Mouse (Mus musculus) kidney, adult 18-20 months (tissue): Measurements from ENCODE around the gene Gm42906.
A peak's percentile ranks its signal among the peaks of the same experiment; 100 is the strongest.

Experiments
- DNase-seq: peaks from one replicate; pipeline ENCODE4 v3.0.0; 2021

Gm42906 gene

DNA sequence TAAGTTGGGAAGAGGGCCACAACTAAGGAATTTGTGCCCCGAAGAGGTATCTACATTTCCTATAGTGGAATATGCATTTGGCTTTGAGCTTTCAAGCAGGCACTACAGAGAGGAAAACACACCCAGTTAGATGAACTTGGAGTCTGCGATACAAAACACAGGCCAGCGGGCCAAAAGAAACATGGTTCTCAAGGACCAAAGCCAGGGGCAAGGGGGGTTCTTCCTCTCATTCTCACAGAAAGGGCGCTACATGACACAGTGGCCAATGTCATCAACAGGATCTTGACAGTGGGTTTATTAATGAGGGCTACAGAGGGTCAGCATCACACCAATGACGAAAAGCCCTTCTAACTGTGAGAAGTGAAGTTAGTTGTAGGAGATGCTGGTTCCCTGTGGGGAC is 370.2 kb downstream of the Gm42906 start:
- DNase-seq = no peak

GRCm38 (mm10) chr5:151056920-151057294 is 371.1 kb downstream of the Gm42906 start:
- DNase-seq = no peak

GRCm38 (mm10) chr5:151056255-151056919 is 371.6 kb downstream of the Gm42906 start:
- DNase-seq = no peak

DNA sequence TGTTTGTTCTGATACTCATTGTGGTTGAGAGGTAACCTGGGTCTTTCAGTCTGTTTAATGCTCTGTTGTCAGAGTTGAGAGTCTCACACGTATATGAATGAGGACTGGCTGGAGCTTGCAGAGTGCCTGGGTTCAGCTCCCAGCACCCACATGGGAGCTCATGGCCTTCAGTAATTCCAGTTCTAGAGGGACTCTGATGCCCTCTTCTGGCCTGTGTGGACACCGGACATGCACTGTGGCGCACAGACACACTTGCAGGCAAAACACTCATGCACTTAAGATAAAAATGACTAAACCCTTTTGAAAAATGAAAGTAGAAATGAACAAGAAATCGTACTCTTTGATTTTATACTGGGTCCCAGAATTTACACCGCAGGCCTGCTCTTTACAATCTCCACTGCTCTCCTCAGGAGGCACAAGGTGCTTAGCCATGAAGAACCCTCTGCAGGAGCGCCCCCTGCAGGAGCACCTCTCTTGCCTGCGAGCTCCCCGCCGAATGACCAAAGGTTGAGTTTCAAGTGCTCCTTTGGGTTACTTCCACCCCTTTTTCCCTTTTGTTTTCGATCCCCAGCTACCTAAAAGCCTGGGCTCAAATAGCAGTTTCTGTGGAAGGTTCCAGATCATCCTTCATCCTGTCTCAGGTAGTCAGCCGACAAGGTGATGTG is 372.4 kb downstream of the Gm42906 start:
- DNase-seq = no peak

DNA sequence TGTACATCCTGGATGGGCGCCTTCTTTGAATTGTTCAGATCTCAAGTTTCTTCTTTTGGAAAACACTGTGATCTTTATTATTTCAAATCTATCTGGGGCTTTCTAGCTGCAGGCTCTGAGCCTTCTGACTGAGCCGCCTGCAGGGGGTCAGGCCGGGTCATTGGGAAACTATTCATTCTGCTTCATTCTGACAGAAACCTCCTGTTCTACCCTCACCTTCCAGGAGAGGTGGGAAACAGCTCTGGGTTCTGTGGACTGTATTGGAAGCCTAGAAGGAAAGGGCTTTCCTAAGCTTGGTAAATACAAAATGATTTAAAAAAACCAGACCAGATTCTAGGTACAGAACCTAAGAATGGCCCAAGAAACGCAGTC is 373.2 kb downstream of the Gm42906 start:
- DNase-seq = no peak

- DNase-seq = no peak
Measured at GRCm38 (mm10) chr5:151054100-151054742, 373.7 kb downstream of the Gm42906 start.

DNA sequence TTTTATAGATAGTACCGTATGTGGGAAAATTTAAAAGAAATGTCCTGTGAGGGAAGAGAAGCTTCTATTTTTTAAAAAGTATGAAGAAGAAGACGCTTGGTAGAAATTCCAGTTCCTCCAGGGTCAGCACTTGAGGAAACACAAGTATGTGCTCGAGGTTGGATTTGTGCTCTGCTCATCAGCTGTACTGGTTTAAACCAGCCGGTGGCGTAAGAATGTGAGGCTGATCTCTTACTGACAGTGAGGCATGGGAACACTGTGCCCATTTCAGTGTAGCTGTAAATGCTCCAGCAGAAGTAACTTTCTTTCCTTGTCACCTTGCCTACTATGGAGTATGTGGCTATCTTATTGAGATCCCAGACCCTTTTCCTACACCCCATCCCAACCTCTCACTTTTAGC is 374.8 kb downstream of the Gm42906 start:
- DNase-seq = no peak

DNA sequence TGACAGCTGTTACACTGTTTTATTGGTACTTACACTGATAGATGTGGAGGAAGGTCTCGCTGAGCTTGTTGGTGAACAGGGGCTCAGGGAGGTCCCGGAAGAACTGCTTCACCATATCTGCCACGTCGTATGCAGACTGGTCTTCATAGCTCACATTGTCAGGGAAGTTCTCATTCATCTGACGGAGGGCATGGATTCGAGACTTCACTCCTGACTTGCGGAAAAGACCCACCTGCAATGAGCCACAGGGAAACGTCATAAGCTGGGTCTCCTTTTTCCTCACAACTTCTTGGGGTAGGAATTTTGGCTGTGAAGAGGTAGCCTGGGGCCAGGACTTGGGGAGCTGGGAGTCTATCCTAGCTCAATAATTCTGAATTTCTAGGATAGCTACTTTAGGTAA is 375.6 kb downstream of the Gm42906 start:
- no peak for DNase-seq

GRCm38 (mm10) chr5:151047488-151047887 is 380.5 kb downstream of the Gm42906 start:
- DNase-seq = no peak

DNA sequence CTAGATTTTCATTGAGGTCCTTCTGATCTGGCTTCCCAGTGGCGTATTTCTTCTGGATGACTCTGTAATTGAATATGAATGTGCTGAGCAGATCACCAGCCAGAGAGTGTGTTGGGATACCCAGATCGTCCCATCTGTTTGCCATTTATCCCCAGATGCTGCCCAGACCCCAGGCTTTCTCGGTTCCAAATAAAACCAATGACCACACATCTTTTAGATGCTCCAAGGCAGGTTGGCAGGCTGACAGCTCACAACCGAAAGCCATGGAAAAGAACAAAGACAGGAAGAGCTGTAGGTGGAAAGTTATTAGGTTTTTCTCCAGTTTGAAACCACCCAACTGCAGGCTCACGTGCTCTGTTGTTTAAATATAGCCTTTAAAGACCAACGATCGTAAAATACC is 381.0 kb downstream of the Gm42906 start:
- DNase-seq = no peak

DNA sequence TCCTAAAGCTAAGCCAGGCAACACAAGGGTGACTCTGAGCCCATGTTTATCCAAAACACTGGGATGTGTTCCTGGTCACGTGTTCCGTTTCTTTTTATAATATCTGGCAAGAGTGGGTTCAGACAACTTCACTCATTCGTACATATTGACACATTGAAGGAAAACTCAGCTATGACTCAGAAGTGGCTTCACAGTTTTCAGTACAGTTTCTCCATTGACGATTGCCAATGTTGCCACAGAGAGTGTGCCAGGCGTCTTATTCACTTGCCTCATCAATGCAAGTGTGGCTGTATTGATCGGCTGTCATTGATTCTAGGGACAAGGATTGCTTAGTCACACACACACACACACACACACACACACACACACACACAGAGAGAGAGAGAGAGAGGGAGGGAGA is 381.8 kb downstream of the Gm42906 start:
- DNase-seq = no peak

DNA sequence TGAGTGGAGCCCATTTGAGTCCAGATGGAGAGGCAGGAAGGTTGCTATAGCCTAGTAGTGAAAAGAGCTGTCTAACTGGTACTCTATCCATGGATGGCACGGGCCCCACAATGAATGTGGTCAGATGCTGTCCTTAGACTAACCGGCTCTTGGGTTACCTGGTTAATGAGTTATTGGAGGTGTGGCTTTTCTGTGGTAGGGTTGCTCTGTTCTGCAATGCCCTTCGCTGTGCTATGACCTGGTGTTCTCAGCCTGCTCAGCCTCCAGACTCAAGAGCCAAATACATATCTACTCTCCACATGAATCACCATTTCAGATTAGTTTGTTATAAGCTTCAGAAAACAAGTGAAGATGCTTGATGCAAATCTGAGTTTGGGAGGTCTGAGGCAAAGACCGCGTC is 385.1 kb downstream of the Gm42906 start:
- peak; percentile 47 for DNase-seq

DNA sequence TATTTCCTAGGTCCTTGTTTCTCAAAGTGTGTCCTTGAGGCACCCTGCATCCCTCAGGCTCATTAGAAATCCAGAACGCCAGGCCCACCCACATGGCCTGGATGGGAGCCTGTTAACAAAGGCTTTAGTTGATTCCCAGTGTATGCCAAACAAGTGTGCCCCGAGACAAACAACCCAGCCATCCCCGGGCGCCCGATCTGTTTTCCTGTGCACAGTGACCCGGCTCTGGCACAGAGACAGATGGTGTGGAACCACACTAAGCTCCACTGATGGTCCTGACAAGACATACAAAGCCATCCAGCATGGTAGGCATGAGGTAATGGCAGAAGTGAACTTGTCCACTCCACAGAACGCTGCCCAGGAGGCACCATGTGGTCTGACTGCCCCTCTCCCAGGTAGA is 390.1 kb downstream of the Gm42906 start:
- no peak for DNase-seq

- DNase-seq = no peak
Measured at GRCm38 (mm10) chr5:151034715-151035512, 393.0 kb downstream of the Gm42906 start.

GRCm38 (mm10) chr5:151028906-151029305 is 399.1 kb downstream of the Gm42906 start:
- no peak for DNase-seq

DNA sequence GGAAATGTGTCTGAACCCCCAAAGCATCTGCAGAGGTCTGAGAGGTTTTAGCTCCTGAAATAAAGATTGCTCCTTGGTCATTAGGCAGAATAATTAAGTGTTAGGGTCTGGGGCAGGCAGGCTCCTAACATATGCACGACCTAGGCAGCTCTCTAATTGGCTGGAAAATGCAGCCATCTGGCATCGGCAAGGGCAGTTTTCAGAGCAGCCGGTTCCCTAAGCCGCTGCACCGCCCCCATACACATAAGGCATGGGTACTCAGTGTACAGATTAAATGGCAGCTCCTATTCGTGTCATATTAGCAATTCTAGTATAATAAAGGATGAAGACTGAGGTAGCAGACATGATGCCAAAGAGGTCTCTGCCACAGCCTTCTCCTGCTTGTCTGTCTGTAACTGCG is 400.8 kb downstream of the Gm42906 start:
- no peak for DNase-seq

DNA sequence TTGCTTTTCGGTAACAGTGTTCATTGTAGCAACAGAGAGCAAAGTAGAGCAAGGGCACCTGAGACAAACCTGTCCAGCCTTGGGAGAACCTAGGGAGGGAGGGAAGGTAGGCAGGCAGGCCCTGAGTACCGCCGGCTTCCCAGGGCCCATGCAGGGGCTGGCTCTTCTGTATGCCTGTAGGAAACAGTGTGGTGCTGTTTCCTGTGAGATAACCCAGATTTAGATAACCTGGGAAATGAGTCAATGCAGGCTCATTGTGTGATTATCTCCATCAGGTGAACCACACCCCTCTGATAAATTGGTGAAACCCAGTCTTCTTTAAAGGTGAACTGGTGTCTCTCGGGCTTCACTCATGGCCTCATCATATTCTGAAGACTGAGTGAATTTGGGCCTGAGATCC is 401.9 kb downstream of the Gm42906 start:
- no peak for DNase-seq

DNA sequence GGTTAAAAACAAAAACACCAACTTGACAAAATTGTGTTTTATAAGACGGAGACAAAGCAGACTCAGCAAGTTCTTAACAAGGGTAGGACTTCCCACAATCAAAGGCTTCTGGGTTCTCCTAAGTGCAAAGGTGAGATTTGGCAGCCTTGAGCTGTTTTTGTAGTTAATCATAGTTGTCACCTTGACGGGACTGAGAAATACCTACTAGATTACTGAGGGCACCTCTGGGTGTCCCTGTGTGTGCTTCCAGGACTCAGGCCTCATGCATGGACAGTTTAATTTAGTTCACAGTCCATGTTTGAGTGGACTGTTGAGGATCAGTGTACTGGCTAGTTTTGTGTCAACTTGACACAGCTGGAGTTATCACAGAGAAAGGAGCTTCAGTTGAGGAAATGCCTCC is 403.5 kb downstream of the Gm42906 start:
- DNase-seq = no peak

- no peak for DNase-seq
Measured at GRCm38 (mm10) chr5:151023461-151023860, 404.5 kb downstream of the Gm42906 start.

GRCm38 (mm10) chr5:151022939-151023338 is 405.0 kb downstream of the Gm42906 start:
- no peak for DNase-seq

GRCm38 (mm10) chr5:151022026-151022425 is 405.9 kb downstream of the Gm42906 start:
- no peak for DNase-seq

GRCm38 (mm10) chr5:151020831-151021230 is 407.1 kb downstream of the Gm42906 start:
- DNase-seq = no peak

DNA sequence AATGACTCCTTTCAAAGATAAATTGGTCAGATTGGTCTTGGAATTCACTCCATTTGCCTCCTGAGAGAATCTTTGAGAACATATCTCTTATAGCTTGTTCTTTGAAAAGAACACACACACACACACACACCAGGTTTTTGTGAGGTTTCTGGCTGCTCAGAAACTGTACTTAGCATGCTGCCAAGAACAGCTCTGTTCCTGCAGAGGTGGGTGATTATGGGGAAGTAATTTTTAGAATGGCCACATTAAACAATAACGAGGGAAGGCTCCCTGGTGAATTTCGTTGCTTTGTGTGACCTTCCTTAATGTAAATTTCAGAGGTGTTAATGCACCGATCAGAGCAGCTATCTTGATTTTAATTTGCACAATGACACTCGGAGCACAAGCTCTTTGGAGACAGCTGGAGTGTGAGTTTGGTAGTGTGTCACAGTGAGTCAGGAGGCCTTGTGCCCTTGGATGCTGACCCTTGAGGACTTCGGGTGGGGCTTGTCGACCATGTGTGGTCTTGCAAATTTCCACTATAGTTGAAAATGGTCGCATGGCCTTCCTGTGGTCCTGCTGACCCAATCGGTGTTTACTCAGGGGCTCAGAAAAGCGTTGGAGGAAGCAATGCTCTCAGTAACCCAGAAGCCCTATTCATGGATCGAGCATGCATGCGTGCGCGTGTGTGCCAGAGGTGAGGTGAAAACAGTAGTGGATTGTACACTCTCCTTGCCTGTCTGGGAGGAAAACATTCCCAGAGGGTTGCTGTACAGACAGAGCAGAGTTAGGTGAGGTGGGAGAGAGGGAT is 407.7 kb downstream of the Gm42906 start:
- no peak for DNase-seq
